Mouse (Mus musculus) cortical plate, adult 2 months (tissue): ENCODE measurements around the gene Osbpl10.

ENCODE experiments used
- CTCF ChIP-seq: fragments of 200-500 bp; IDR thresholded peaks from 2 replicates; pipeline ENCODE4 v1.5.1; 2011; ENCODE audit warnings: mild to moderate bottlenecking, control low read depth, low read length; ENCODE audit not compliant: insufficient read depth; ENCODE audit errors: extremely low read depth
- POLR2A ChIP-seq: fragments of 200-500 bp; IDR thresholded peaks from 2 replicates; pipeline ENCODE4 v1.6.1; 2011; ENCODE audit warnings: mild to moderate bottlenecking, low read length, control low read depth; ENCODE audit not compliant: insufficient read depth; ENCODE audit errors: extremely low read depth

GRCm38 (mm10) chr9:115075191-115075590 is 96.8 kb downstream of the Osbpl10 start:
- TF ChIP-seq CTCF, result no peak
- no peak for TF ChIP-seq POLR2A
